Mouse (Mus musculus): ENCODE results near the gene Nup153.
A peak's percentile ranks its signal among the peaks of the same experiment; 100 is the strongest.

Gene Nup153

GRCm38 (mm10) chr13:46728411-46728810 is 671 bp upstream of the Nup153 start:
- no peak for DNase-seq (ENCODE audit: low spot score)

GRCm38 (mm10) chr13:46727038-46727836 is 503 bp downstream of the Nup153 start:
- DNase-seq (ENCODE audit: low spot score) = peak; percentile 69

GRCm38 (mm10) chr13:46726288-46727037 is 1.3 kb downstream of the Nup153 start:
- peak; percentile 60 for DNase-seq (ENCODE audit: low spot score)

- DNase-seq (ENCODE audit: low spot score) = peak; percentile 31
Observed at GRCm38 (mm10) chr13:46725227-46725626, 2.5 kb downstream of the Nup153 start.

- DNase-seq (ENCODE audit: low spot score) = no peak
Observed at GRCm38 (mm10) chr13:46724371-46724770, 3.4 kb downstream of the Nup153 start.

- no peak for DNase-seq (ENCODE audit: low spot score)
Observed at GRCm38 (mm10) chr13:46721009-46721408, 6.7 kb downstream of the Nup153 start.

GRCm38 (mm10) chr13:46718893-46719400 is 8.8 kb downstream of the Nup153 start:
- no peak for DNase-seq (ENCODE audit: low spot score)

GRCm38 (mm10) chr13:46715976-46716639 is 11.6 kb downstream of the Nup153 start:
- no peak for DNase-seq (ENCODE audit: low spot score)

GRCm38 (mm10) chr13:46713486-46713885 is 14.3 kb downstream of the Nup153 start:
- no peak for DNase-seq (ENCODE audit: low spot score)

- DNase-seq (ENCODE audit: low spot score) = peak; percentile 19
Observed at GRCm38 (mm10) chr13:46703138-46703537, 24.6 kb downstream of the Nup153 start.

- no peak for DNase-seq (ENCODE audit: low spot score)
Observed at GRCm38 (mm10) chr13:46701486-46701885, 26.3 kb downstream of the Nup153 start.

GRCm38 (mm10) chr13:46699372-46699771 is 28.4 kb downstream of the Nup153 start:
- DNase-seq (ENCODE audit: low spot score) = no peak

GRCm38 (mm10) chr13:46696788-46697187 is 31.0 kb downstream of the Nup153 start:
- peak; percentile 5 for DNase-seq (ENCODE audit: low spot score)

GRCm38 (mm10) chr13:46695932-46696331 is 31.8 kb downstream of the Nup153 start:
- no peak for DNase-seq (ENCODE audit: low spot score)

GRCm38 (mm10) chr13:46695296-46695908 is 32.3 kb downstream of the Nup153 start:
- no peak for DNase-seq (ENCODE audit: low spot score)

- no peak for DNase-seq (ENCODE audit: low spot score)
Observed at GRCm38 (mm10) chr13:46690559-46691241, 37.0 kb downstream of the Nup153 start.

GRCm38 (mm10) chr13:46683370-46683769 is 44.4 kb downstream of the Nup153 start:
- no peak for DNase-seq (ENCODE audit: low spot score)

- no peak for DNase-seq (ENCODE audit: low spot score)
Observed at GRCm38 (mm10) chr13:46682921-46683320, 44.8 kb downstream of the Nup153 start.

- no peak for DNase-seq (ENCODE audit: low spot score)
Observed at GRCm38 (mm10) chr13:46677721-46678120, 50.0 kb downstream of the Nup153 start.

GRCm38 (mm10) chr13:46674601-46675000 is 53.1 kb downstream of the Nup153 start:
- no peak for DNase-seq (ENCODE audit: low spot score)

GRCm38 (mm10) chr13:46670514-46670913 is 57.2 kb downstream of the Nup153 start:
- DNase-seq (ENCODE audit: low spot score) = no peak
